Mouse (Mus musculus) G1E (cell line): Measurements from ENCODE around the gene Cactin.

Experiments
- CTCF ChIP-seq: IDR thresholded peaks from 2 replicates; pipeline ENCODE4 v1.5.1; 2012; ENCODE audit warnings: low read depth, low read length, inconsistent platforms, mixed read lengths
- GATA1 ChIP-seq: IDR thresholded peaks from 2 replicates; pipeline ENCODE4 v1.6.1; 2012; ENCODE audit warnings: borderline replicate concordance, low read length, inconsistent platforms, mixed read lengths
- TAL1 ChIP-seq: conservative IDR thresholded peaks from 2 replicates; pipeline ENCODE4 v1.6.1; 2012; ENCODE audit warnings: low read depth, low read length, inconsistent platforms, mixed read lengths

- TF ChIP-seq GATA1 (no peak), CTCF (no peak), TAL1 (no peak)
Measured at GRCm38 (mm10) chr10:81336558-81336957, 15.7 kb downstream of the Cactin start.
